Mouse (Mus musculus) hindlimb bud, embryonic 11.5 days (tissue): ENCODE data around the gene Gnai1.
"Not testable (repeated sequence)": the region's sequence is repeated elsewhere in the genome, so short reads cannot be mapped to it uniquely, and the experiment has no call there.

Experiments used
- DNase-seq: peaks from one replicate; pipeline ENCODE4 v3.0.0-alpha.2; 2012; ENCODE audit warnings: low read depth, low spot score; ENCODE audit errors: extremely low spot score

Gene Gnai1

DNA sequence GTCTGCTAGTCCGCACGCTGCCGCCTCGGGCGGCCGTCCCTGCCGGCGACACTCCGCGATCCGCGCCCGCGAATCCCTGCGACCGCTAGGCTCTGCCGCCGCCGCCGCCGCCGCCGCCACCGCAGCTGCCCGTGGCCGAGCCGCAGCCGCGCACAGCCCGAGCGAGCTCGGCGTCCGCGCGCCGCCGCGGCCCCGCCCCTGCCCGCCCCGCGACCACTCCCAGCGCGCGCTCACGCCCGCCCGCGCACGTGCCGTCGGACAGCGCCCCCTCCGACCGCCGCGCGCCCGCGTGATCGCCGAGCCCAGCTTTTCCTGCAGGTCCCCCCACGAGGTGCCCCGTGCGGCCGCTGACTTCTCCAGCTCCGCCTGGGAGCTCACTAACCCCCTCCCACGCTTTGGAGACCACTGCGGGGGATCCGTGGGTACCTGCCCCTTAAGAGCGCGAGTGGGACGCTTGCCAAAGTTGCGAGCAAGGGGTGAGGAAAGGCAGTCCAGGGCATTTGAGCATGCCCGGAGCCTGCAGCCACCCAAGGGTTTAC lies at the start of gene Gnai1:
Gene Gnai1 (minus strand): TSS at position 75 of the 539 bp plus-strand sequence.
- no peak for DNase-seq

DNA sequence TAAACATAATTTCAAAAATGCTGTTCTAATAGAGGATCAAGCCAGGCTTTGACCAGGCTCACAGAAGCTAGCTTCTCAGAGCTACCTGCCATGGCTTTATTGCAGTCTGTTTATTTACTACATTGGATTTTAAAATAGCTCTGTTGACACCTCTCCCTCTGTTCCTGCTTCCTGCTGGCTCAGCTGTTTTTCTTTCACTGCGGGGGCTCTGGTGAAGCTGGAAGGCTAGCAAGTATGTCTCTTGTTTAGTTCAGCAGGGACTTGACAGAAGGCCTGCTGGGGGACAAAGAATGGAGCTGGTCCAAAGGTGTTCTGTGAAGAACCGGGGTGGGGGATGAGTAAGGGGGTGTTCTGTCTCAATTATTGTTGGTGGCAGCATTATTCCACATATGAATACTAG lies 7.7 kb upstream of the Gnai1 start:
- no peak for DNase-seq

DNA sequence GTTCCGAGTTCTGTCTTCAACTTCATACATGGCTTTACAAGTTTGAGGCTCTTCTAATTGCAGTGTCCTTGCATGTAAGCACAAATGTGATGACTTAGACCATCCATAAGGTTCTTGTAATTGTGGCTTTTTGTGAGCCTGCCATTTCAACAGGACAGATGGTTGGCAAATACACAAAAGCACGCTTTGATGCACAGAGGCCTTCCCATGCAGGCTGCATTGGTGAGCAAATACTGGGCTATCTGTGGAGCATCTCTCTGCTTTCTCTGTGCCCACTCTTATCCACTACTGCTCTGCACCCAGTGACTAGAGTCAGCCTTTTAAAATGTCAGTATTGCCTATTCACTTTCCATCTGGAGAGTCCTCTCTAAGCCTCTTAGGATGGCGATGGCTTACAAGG lies 5.3 kb upstream of the Gnai1 start:
- DNase-seq = no peak

DNA sequence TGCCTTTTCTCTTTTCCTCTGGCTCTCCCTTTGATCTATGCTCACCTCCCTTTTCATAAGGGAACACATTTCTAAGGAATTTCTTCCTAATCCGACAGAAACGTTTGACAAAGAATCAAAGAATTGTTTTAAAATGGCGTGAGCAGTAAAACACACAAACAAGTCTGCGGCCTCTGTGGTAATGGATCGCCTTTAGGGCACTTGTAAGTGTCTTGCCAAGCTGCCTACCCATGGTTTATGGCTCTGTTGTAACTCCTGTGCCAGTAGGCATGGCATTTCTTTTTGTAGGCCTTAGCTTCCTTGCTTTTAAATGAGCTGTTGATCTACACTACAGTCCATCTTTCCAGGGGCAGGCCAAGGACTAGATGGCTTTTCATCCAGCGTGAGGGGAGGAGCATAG lies 801 bp upstream of the Gnai1 start:
- no peak for DNase-seq

DNA sequence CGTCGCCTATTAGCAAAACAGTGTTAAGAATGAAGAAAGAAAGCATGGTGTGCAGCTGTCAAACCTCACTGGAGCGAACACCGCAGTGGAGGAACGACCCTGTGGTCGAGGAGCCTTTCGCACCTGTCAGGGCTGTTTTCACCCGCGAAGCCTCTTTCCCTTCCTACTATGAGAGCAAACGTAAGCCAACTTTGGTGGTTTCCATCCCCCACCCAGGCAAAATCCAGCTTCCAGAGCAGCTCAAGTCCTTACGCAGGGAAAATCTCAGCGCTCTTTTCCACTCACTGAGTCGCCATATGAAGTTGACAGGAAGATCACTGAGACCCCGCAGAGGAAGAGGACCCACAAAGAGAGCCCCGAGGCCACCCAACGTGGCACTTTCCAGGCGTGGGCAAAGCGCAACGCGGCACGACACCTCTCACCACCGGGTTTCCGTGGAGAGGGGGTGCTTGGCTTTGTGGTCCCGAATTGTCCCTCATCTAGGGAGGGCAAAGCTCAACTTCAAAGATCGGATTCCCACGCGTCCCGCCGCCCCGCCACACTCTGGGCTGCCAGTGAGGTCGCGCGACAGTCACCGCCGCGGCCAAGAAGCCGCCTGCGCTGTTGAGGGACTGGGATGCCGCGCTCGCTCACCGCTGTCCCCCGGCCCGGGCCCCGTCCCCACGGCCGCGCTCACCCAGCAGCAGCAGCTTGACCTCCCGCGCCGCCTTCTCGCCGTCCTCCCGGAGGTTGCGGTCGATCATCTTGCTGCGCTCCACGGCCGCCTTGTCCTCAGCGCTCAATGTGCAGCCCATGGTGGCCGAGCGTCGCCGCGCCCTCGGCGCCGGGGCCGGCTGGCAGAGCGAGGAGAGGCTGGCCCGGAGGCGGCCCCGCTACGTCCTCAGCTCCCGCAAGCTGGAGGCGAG lies 527 bp downstream of the Gnai1 start:
- no peak for DNase-seq

DNA sequence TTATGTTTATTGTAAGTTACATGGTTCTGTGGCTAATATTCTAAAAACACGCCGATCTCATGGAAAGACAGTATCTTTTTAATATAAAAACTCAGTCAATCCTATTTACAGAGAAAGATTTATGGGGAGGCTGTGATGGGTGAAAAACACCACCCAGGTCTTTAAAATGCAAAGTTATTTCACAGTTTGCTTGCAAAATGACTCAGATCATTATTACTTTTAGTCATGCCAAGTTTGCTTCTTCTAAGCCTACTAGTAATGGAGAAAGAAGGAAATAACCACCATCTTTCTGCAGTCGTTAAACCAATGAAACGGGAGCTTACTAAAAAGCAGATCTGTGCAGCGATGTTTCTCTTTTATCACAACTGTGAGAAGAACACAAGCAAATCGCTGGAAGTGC lies 1.4 kb downstream of the Gnai1 start:
- DNase-seq = no peak

DNA sequence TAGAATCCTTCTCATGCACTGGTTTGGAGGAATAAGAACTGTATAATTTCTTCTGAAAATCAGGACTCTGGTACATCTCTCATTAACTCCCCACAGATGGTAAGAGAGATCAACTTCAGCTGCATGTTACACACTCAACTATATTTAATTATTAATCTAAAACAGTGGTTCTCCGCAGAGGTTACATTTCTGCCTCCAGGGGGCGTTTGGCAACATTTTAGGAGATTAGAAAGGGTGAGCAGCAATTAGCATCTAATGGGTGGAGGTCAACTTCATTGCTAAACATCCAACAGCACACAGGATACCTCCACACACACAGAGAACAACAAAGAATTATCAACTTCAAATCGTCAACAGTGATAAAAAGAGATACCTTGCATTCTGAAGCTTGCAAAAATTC lies 2.0 kb downstream of the Gnai1 start:
- no peak for DNase-seq

DNA sequence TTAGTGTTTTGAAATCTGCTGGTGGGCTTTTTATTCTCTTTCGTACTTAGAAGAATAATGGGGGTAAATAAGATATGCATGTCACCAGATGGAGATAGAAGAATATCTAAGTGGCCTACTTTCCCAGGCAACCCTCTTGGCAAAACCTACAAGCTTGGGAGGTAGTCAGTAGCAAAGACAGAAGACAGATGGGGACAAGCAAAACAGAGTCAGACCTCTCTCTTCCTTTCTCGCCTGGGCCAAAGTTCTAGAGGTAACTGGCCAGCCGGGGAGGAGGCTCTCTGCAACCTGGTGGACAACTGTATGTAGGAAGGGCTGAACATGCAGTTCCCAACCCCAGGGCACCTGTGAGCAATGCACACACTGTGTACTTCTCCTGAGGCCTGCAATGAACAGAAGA lies 12.9 kb downstream of the Gnai1 start:
- DNase-seq = no peak

DNA sequence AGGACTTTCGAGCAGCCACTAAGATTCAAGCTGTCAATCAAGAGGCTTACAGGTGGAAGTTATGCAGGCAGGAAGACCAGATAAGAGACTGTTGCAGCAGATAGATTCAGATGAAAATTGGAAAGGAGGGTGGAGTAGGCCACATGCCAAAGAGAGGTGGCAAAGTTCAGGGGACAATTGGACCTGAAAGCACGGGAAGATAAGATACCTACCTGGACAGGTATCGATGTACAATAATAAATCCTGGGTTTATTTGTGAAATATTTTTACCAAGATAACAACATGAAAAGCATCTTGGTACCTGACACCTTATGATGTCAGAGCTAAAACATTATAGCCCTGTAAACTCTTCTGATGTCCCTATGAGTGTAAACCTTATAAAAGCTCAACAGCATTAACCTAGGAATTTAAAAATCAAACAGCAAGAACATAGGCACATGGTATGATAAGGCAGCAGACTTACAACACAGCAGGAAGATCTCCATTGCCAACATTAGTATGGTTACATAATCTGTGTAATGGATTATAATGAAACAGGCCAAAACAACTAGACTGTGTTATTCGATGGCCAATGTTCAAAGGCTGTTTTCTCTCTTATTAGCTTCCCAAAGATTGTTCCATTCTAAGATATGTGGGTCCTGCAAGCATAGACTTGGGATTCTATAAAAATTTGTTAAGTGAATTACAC lies 16.6 kb downstream of the Gnai1 start:
- no peak for DNase-seq

DNA sequence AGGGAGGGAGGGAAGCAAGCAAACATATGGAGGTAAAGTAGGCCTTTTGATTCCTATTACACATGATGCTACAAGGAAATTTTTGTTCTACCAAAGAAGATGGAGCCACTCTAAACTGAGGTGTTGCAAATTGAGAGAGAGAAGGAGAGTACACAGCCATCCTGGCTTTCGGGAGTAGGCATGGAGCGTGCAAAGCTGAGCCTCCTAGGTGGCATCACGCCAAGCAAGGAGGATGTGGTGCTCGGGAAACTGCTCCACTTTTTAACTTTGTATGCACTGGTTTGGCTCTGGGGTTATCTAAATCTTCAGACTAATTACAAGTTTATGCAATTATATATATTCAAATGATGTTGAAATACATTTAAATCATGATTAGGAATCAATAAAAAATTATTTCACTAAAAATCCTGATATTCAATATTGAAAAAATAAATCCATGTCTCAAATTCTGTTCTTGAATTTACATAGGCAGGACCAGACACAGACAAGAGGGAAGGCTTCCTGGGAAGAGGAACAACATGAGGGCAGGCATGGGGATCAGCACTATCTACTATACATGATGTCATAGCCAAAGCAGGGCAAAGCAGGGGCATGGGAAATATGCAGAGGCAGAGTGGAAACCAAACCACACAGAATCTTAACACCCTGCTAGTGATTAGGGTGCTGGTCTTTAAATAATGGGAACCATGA lies 17.2 kb downstream of the Gnai1 start:
- no peak for DNase-seq

DNA sequence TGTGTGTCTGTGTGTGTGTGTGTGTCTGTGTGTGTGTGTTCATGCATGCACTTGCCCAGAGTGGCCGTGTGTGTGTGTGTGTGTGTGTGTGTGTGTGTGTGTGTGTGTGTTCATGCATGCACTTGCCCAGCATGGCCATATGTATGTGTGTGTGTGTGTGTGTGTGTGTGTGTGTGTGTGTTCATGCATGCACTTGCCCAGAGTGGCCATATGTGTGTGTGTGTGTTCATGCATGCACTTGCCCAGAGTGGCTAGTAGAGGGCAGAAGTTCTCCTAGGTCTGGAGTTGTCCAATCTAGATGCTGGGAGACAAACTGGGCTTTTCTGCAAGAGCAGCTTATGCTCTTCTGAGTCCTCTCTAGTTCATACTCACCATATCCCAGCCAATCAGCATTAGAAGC lies 18.3 kb downstream of the Gnai1 start:
- DNase-seq = not testable (repeated sequence)

DNA sequence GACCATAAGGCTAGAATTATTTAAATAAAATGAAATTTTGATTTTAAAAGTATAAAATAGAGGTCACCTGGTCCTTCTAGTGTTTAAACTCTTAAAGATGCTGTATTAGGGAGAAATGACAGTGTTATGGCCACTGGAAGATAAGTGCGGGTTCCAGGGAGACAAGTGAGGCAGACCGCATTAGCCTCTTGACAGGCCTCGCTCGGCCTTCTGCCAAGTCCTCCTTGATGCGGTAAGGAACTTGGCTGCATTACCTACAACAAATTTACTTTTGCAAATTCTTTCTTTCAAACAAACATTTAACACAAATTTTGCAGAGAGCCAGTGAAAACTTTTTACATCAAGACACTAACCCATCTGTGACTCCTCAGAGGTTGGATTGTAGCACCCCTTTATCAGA lies 27.9 kb downstream of the Gnai1 start:
- no peak for DNase-seq

DNA sequence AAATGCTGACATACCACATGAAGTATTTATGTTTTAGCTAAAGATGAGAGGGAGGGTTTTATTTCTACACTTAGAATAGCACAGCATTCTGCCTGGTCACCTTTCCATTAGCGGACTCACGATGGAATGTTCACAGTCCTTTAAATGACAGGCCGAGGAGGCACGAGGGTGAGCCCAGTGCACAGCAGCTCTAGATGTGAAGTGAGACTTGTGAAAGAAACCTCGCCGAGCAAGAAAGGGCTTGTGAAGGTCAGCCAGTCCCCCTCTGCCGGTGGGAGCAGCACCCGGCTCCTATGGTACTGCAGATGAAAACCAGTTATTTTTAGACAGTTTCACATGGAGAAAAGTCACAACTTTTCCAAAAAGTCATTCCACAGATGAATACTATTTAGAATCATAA lies 29.4 kb downstream of the Gnai1 start:
- no peak for DNase-seq

DNA sequence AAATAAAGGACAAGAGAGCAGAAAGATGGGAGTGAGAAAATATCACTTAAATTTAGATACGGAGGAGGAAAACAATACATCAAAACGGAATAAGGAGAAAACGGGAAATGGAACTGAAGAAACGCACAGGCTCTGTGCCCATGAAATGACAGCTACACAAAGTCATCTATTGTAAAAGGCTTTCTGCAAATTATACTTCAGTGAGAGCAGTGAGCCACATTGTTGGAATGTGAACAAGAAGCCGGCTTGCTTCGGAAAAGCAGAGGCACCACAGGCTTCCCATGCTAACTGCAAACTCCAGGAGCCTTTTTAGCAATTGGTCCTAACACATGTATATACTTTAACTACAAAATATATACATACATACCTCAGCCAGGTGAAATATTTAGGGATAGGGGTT lies 34.0 kb downstream of the Gnai1 start:
- no peak for DNase-seq

DNA sequence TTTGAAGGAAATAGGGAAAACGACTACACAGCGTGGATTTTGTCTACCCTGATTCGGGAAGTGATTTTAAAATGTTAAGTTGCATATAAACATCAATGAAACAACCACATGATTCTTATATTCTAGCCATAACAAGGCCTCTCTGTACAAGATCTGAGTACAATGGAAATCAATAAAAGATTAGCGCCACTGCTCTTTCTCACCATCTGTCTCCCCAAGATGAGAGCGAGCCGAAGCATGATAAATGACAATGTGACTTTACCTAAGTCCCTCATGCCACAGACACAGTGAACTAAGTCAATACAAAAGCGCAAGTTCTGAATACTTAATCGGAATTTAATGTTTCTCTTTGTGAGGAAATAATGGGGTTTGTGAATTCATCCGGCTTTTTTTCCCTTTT lies 36.6 kb downstream of the Gnai1 start:
- no peak for DNase-seq

DNA sequence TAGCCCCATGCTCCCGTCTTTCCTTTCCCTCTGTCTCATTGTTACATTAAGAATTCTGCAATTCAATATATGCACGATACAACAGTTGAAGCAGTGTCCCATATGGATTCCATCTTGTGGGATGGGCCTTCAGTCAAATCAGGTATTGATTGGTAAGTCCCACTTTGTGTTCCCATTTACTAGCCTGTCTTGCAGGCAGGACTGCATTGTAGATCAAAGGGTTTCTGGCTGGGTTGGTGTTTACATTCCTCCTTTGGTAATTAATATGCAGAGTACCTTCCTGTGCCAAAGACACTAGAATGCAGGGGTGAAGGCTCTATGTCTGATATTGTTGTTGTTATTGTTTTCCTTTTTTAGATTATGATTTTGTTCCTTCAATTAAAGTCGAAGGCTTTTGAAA lies 38.5 kb downstream of the Gnai1 start:
- no peak for DNase-seq

DNA sequence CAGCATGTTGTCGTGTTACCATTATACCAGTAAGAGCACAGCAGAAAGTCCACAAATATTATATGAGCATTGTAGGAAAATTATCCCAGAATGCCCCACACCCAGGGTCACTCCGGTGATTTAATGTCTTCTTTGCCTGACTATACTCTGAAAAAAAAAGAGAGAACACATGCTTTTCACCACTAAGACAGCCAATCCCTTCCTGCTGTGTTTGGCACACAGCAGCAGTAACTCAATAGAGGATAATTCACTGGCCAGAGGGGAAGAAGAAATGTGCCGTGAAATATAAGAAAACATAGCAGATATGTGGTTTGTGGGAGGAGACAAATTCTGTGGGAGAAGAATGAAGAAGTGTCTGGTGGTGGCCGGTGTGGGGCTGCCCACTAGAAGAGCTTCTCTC lies 41.3 kb downstream of the Gnai1 start:
- no peak for DNase-seq

DNA sequence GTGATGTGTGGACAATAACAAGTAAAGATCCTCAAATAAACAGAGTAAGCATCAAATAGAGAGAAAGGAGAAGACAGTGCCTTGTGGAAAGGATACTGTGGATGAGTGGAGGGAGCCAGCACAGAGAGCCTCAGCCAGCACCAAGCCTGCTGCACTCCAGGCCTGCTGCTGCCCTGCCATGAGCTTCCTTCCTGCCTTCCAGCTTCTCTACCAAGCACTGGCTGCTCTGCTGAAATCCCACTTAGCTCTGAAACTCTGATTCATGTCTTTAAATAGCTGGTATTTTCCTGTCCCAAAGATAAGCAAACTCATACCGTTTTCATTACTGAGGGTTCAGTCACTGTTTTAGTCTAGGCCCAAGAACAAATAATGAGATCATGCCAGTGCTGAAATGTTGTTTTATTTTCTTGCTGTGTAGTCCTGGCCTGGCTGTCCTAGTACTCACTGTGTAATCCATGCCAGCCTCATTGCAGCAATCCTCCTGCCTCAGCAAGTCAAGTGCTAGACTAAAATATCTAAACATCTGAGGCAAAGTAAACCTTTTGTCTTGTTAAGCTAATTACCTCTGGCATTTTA lies 52.8 kb downstream of the Gnai1 start:
- no peak for DNase-seq

DNA sequence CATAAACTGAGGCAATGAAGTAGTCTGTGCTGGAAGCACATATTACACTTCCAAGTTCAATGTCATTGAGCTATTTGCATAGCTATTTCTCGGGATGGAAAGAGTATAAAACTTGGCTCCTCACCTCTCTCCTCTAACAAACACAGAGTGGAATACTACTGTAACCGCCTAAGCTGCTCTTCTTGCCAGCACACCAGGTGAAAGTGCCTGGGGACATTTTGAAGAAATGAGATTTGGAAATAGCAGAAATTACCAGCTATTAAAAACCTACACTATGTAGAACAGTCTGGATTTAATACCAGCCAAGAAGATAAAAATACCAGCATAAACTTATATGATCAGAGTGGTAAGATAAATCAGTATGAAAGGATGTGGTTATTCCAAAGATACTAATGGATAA lies 63.6 kb downstream of the Gnai1 start:
- no peak for DNase-seq

DNA sequence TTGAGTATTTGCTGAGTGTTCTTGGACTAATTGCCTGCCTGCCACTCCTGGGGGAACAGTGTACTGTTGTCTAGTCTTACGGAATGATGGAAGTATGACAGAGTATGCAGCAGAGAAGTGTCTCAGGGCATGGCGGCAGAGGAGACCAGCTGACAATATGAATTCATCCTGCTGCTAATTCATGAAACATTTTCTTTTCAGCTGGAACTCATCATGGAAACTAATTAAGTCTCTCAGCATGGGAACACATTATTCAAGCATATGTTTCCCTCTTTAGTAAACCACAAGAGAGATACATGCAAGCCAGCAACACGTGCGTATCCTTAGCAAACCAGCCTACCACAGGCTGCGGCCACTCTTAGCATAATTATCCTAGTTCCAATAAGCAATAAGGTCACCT lies 67.4 kb downstream of the Gnai1 start:
- no peak for DNase-seq

DNA sequence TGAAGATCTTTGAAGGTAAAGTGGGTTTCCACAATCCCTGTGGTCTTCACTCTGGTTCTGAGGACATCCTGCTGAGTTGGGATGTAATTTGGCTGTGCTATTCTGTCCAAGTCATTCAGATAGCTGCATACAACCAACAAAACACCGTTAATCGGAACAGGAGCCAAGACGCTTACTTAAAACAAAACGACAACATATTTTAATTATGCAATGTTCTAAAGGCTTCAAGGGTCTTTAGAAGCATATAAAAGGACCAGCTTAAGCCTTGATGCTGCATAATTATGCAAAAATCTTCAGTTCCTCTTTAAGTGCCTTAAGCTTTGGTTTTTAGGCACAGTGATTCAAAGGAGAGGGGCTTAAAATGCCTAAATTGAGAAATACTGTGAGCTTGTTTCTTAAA lies 70.6 kb downstream of the Gnai1 start:
- DNase-seq = no peak
